Mouse (Mus musculus) forebrain, embryonic 10.5 days (tissue): ENCODE data around the gene Mpc1. TPM values are rescaled to one million over a fixed set of nuclear protein-coding genes. Genes with fewer than 3 reads are reported as not detected.
A peak's percentile ranks its signal among the peaks of the same experiment; 100 is the strongest.

ENCODE experiments used
- DNase-seq: peaks from one replicate; pipeline ENCODE4 v3.0.0-alpha.2; 2017; ENCODE audit warnings: low spot score; ENCODE audit errors: extremely low spot score
- H3K27ac ChIP-seq: fragments of 300-500 bp; sonication (generic); 2 replicates; pipeline ENCODE4 v1.5.1; 2016; ENCODE audit warnings: mild to moderate bottlenecking
- H3K27me3 ChIP-seq: fragments of 300-500 bp; sonication (generic); 2 replicates; pipeline ENCODE4 v1.6.1; 2016; ENCODE audit warnings: mild to moderate bottlenecking; ENCODE audit not compliant: poor library complexity, severe bottlenecking
- H3K36me3 ChIP-seq: fragments of 300-500 bp; sonication (generic); replicated peaks from 2 replicates; pipeline ENCODE4 v1.6.1; 2016; ENCODE audit warnings: mild to moderate bottlenecking, moderate library complexity
- H3K4me1 ChIP-seq: fragments of 300-500 bp; sonication (generic); 2 replicates; pipeline ENCODE4 v1.6.1; 2016
- H3K4me3 ChIP-seq: fragments of 300-500 bp; sonication (generic); 2 replicates; pipeline ENCODE4 v1.5.1; 2016; ENCODE audit warnings: mild to moderate bottlenecking, moderate library complexity
- H3K9me3 ChIP-seq: fragments of 300-500 bp; sonication (generic); 2 replicates; pipeline ENCODE4 v1.6.1; 2016; ENCODE audit warnings: mild to moderate bottlenecking, moderate library complexity
- WGBS: fragments of 180-500 bp; shearing (Covaris S2); methylation state at CpG from one replicate; pipeline ENCODE4 v1.1.7; 2016; 5-methylcytosine and 5-hydroxymethylcytosine counted together
- polyA plus RNA-seq: library from polyadenylated mRNA; unstranded; fragments of >200 nt; fragmentation: Nextera tagmentation; extraction: Ambion mirVana; gene quantifications from 2 replicates; pipeline ENCODE4 v1.2.1, GENCODE M21; 2016

The Mpc1 gene
- polyA plus RNA-seq, 1 experiment from 2014 or later: 71.1 TPM

- DNase-seq: no peak
- Histone ChIP-seq H3K4me1 (peaks cover 22% of the 10 kb centered on the region), H3K27me3 (peaks cover 35% of the 10 kb centered on the region), H3K9me3 (no peaks in the 10 kb centered on the region), H3K36me3 (no peaks in the 10 kb centered on the region), H3K27ac (no peak overlapping the region), H3K4me3 (peak overlapping the region; percentile 86)
- WGBS: 38% methylated on average over 8 of the region's 8 CpGs
Observed at GRCm38 (mm10) chr17:8285056-8285455, 2.4 kb downstream of the Mpc1 start.

DNA sequence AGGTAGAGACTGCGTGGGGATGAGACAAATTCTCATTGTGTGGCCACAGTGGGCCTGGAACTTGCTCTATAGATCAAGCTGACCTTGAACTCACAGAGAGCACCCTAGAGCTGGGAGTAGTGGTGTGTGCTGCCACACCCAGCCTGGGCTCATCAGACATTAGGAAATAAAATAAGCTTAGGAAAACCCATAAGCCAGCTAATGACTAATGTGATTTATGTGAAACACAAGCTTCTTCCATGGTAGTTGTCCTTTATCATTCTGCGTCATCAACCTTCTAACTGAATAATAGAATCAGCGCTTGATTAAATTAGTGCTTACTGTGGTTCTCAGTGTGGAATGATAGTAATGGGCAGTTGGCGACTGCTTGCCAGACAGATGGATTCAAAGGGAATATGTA lies 4.3 kb downstream of the Mpc1 start:
- no peak for DNase-seq
- Histone ChIP-seq H3K4me3 (no peak overlapping the region), H3K36me3 (no peaks in the 10 kb centered on the region), H3K4me1 (peaks cover 22% of the 10 kb centered on the region), H3K27ac (no peak overlapping the region), H3K27me3 (peaks cover 28% of the 10 kb centered on the region), H3K9me3 (no peaks in the 10 kb centered on the region)
- WGBS: 86% methylated on average over 4 of the region's 4 CpGs

DNA sequence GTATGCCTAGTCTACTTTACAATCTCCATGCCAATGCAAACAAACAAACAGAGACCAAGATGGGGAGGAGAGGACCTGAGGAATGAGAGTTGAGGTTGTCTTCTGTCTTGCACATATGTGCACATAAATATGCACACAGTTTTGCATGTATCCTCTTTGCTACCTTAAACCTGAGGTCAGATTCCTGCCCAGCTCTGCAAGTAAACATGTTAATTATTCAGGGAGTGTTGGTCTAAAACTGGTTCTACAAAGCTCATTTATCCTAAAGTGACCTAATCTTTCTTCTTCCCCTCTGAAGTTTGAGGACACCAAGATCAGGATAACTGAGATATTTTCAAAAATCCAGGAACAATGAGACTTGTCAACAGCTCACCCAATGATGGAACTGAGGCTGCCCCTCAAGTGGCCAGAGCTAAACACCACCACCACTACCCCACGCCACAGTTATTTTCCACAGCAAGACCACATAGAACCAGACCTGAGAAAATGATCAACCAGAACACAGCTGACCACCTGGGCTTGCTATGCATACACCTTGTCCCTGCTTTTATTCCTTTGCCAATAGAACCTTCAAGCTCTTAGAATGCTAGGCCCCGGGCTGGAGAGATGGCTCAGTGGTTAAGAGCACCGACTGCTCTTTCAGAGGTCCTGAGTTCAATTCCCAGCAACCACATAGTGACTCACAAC lies 7.4 kb downstream of the Mpc1 start:
- no peaks in the 10 kb centered on the region for H3K9me3 ChIP-seq
- no peak overlapping the region for H3K4me3 ChIP-seq
- H3K27me3 ChIP-seq: peaks cover 18% of the 10 kb centered on the region
- H3K36me3 ChIP-seq: no peaks in the 10 kb centered on the region
- no peaks in the 10 kb centered on the region for H3K4me1 ChIP-seq
- no peak for DNase-seq
- 93% methylated on average over 3 of the region's 3 CpGs for WGBS
- H3K27ac ChIP-seq: no peak overlapping the region

DNA sequence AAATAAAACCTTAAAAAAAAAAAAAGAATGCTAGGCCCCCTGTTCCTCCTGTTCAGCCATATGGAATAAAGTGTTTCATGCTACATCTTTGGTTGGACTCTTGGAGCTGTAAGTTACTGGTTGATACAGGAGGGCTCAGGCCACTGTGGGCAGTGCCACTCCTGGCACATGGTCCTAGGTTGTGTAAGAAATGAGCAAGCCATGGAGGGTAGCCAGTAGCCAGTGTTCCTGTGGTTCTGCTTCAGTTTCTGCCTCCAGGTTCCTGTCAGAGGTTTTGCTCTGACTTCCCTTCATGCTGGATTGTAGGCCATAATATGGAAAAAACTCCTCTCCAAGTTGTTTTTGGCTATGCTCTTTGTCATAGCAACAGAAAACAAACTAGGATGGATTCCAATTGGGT lies 8.0 kb downstream of the Mpc1 start:
- H3K9me3 ChIP-seq: no peaks in the 10 kb centered on the region
- H3K4me1 ChIP-seq: no peaks in the 10 kb centered on the region
- no peak overlapping the region for H3K27ac ChIP-seq
- H3K27me3 ChIP-seq: peaks cover 12% of the 10 kb centered on the region
- no peak for DNase-seq
- H3K36me3 ChIP-seq: no peaks in the 10 kb centered on the region
- H3K4me3 ChIP-seq: no peak overlapping the region

GRCm38 (mm10) chr17:8295825-8296224 lies 13.1 kb downstream of the Mpc1 start:
- Histone ChIP-seq H3K27me3 (no peaks in the 10 kb centered on the region), H3K36me3 (no peaks in the 10 kb centered on the region), H3K9me3 (no peaks in the 10 kb centered on the region), H3K27ac (no peak overlapping the region), H3K4me1 (no peaks in the 10 kb centered on the region), H3K4me3 (no peak overlapping the region)
- DNase-seq: no peak

GRCm38 (mm10) chr17:8296313-8296844 lies 13.7 kb downstream of the Mpc1 start:
- H3K27ac ChIP-seq: no peak overlapping the region
- no peaks in the 10 kb centered on the region for H3K4me1 ChIP-seq
- no peaks in the 10 kb centered on the region for H3K9me3 ChIP-seq
- WGBS: 88% methylated on average over 9 of the region's 9 CpGs
- DNase-seq: no peak
- H3K27me3 ChIP-seq: no peaks in the 10 kb centered on the region
- no peaks in the 10 kb centered on the region for H3K36me3 ChIP-seq
- H3K4me3 ChIP-seq: no peak overlapping the region

DNA sequence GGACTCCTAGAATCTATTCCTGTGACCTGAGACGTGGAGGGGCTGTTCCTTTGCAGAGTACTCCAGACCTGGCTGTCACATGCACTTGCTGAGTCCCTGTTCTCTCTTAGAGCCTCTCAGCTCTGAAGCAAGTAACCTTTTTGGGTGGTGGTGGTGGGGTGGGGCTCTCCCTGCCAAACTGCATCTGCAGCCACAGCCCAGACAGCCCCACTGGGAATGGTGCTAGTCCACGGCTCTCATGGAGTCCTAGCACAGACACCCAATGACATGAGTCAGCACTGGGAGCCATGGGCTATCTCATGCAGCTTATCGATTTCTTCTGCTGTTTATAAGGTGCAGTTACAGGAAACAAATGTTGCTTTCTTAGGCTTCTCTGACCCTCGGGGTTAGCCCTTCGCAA lies 15.0 kb downstream of the Mpc1 start:
- H3K9me3 ChIP-seq: no peaks in the 10 kb centered on the region
- no peak for DNase-seq
- 86% methylated on average over 5 of the region's 5 CpGs for WGBS

DNA sequence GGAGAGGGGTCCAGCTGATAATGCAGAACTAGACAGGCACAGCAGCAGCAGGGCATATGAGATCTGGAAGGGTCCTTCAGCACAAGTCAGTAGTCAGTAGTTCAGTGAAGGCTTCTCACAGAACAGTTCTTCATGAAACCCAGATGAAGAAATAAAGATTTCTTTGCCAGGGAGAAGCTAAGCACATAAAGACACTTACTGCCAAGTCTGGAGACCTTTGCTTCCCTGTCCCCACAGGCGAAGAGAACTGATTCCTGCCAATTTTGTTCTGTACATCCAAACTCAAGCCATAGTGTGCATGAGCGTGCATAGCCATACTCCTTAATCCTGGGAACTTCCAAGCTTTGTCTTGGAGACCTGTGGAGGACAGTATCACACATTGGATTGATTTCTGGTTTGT lies 15.6 kb downstream of the Mpc1 start:
- WGBS: 86% methylated on average over 2 of the region's 2 CpGs
- DNase-seq: no peak
- no peaks in the 10 kb centered on the region for H3K27me3 ChIP-seq
- H3K9me3 ChIP-seq: no peaks in the 10 kb centered on the region
- no peak overlapping the region for H3K4me3 ChIP-seq
- H3K36me3 ChIP-seq: no peaks in the 10 kb centered on the region
- H3K27ac ChIP-seq: no peak overlapping the region
- H3K4me1 ChIP-seq: no peaks in the 10 kb centered on the region

More for the DNA sequence above, 15.0 kb downstream of the Mpc1 start:
- no peaks in the 10 kb centered on the region for H3K4me1 ChIP-seq
- H3K27ac ChIP-seq: no peak overlapping the region
- H3K27me3 ChIP-seq: no peaks in the 10 kb centered on the region
- H3K36me3 ChIP-seq: no peaks in the 10 kb centered on the region
- H3K4me3 ChIP-seq: no peak overlapping the region

DNA sequence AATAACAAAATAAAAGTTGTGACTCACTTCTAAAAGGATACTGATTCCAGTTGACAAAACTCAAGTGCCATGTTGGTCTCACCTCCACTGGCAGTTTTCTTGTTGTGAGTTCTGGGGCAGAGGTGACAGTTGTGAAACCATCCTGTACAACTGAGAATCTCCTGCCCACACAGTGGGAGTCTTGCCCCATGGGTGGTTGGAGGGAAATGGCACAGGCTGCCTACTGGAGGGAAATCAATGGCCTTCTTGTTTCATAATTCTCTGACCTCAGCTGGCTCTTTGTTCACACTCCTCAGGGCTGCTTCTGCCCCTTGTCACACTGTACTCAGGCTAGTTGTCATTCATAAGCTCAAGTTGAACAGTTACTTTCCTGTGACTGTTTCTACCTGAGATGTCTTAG lies 16.8 kb downstream of the Mpc1 start:
- Histone ChIP-seq H3K27ac (no peak overlapping the region), H3K27me3 (no peaks in the 10 kb centered on the region), H3K4me3 (no peak overlapping the region), H3K36me3 (no peaks in the 10 kb centered on the region), H3K9me3 (no peaks in the 10 kb centered on the region), H3K4me1 (no peaks in the 10 kb centered on the region)
- no peak for DNase-seq

- no peak overlapping the region for H3K4me3 ChIP-seq
- no peaks in the 10 kb centered on the region for H3K4me1 ChIP-seq
- no peak overlapping the region for H3K27ac ChIP-seq
- 83% methylated on average over 4 of the region's 4 CpGs for WGBS
- DNase-seq: no peak
- no peaks in the 10 kb centered on the region for H3K36me3 ChIP-seq
- no peaks in the 10 kb centered on the region for H3K9me3 ChIP-seq
- no peaks in the 10 kb centered on the region for H3K27me3 ChIP-seq
Observed at GRCm38 (mm10) chr17:8301515-8301914, 18.8 kb downstream of the Mpc1 start.

DNA sequence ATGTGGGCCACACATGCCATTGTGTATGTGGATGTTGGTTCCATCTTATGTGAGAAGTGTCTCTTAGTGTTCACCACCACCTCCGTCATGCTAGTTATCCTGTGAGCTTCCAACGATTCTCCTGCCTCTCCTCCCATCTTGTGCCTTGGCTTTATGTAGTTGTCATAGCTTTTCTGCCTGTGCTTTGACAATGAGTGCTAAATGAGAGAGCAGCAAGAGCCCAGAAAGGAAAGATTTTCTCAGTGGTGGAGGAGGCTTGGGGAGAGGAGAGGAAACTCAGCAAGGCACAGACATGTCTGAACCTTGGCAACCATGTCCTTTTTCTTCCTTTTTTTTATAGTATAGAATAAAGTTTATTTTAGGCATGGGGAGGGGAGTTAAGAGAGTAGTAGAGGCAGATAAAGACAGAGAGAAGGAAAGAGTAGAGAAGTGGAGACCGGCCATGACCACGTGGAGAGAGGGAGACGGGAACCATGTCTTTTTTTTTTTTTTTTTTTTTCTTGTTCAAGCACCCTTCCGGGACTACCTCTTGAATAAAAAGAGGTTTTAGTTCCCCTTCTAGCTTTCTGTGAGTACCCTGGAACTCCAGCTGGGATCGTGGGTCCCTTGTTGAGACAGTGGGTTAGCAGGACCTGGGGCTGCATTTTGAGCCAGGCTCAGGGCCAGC lies 20.2 kb downstream of the Mpc1 start:
- no peaks in the 10 kb centered on the region for H3K4me1 ChIP-seq
- WGBS: 80% methylated on average over 7 of the region's 7 CpGs
- no peaks in the 10 kb centered on the region for H3K9me3 ChIP-seq
- no peak overlapping the region for H3K27ac ChIP-seq
- no peaks in the 10 kb centered on the region for H3K27me3 ChIP-seq
- H3K4me3 ChIP-seq: no peak overlapping the region
- no peak for DNase-seq
- H3K36me3 ChIP-seq: no peaks in the 10 kb centered on the region

DNA sequence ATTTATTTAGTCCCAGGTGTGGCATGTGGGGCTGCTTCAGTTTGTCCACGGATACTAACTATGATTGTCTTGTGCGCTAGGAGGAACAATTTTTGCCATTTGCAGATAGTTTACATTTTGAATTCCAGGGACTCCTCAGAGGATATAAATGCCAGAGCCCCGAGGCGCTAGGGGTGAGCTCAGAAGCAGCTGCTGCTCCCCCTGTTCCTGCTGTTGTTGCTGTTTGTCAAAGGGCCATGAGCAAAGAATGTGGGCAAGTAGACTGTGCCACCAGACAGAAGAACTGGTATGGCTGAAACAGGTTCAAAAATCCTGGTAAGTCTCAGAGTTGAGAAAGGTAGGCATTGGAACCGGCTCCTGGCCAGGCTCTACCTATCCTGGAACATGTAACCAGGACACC lies 21.0 kb downstream of the Mpc1 start:
- Histone ChIP-seq H3K4me1 (no peaks in the 10 kb centered on the region), H3K9me3 (no peaks in the 10 kb centered on the region), H3K27ac (no peak overlapping the region), H3K36me3 (no peaks in the 10 kb centered on the region), H3K27me3 (no peaks in the 10 kb centered on the region), H3K4me3 (no peak overlapping the region)
- DNase-seq: no peak
- 72% methylated on average over 5 of the region's 5 CpGs for WGBS

GRCm38 (mm10) chr17:8305801-8306200 lies 23.1 kb downstream of the Mpc1 start:
- H3K4me1 ChIP-seq: peaks cover 8% of the 10 kb centered on the region; the same call in 1 of the 2 replicates
- WGBS: 24% methylated on average over 3 of the region's 3 CpGs
- H3K27me3 ChIP-seq: no peaks in the 10 kb centered on the region
- H3K27ac ChIP-seq: no peak overlapping the region
- DNase-seq: no peak
- no peaks in the 10 kb centered on the region for H3K36me3 ChIP-seq
- no peaks in the 10 kb centered on the region for H3K9me3 ChIP-seq
- no peak overlapping the region for H3K4me3 ChIP-seq
